Mouse (Mus musculus) liver, embryonic 12.5 days (tissue): ENCODE data around the gene Elovl3. TPM values are rescaled to one million over a fixed set of nuclear protein-coding genes. Genes with fewer than 3 reads are reported as not detected.

ENCODE experiments used
- ATAC-seq: fragments of 200-750 bp; cut with Nextera tagmentation; 2 replicates; pipeline ENCODE4 v1.8.0; 2017; ENCODE audit warnings: moderate number of reproducible peaks, mild to moderate bottlenecking, moderate library complexity
- H3K27ac ChIP-seq: fragments of 300-500 bp; sonication (generic); 2 replicates; pipeline ENCODE4 v1.5.1; 2016; ENCODE audit warnings: mild to moderate bottlenecking
- H3K27me3 ChIP-seq: fragments of 300-500 bp; sonication (generic); replicated peaks from 2 replicates; pipeline ENCODE4 v1.6.1; 2016; ENCODE audit warnings: mild to moderate bottlenecking, moderate library complexity
- H3K36me3 ChIP-seq: fragments of 300-500 bp; sonication (generic); 2 replicates; pipeline ENCODE4 v1.6.1; 2016; ENCODE audit warnings: mild to moderate bottlenecking, moderate library complexity
- H3K4me1 ChIP-seq: fragments of 300-500 bp; sonication (generic); 2 replicates; pipeline ENCODE4 v1.6.1; 2016
- H3K4me2 ChIP-seq: fragments of 300-500 bp; sonication (generic); 2 replicates; pipeline ENCODE4 v1.6.1; 2016; ENCODE audit warnings: mild to moderate bottlenecking, moderate library complexity
- H3K4me3 ChIP-seq: fragments of 300-500 bp; sonication (generic); 2 replicates; pipeline ENCODE4 v1.5.1; 2016; ENCODE audit warnings: mild to moderate bottlenecking, moderate library complexity
- H3K9ac ChIP-seq: fragments of 300-500 bp; sonication (generic); 2 replicates; pipeline ENCODE4 v1.6.1; 2016; ENCODE audit warnings: mild to moderate bottlenecking, moderate library complexity
- H3K9me3 ChIP-seq: fragments of 300-500 bp; sonication (generic); replicated peaks from 2 replicates; pipeline ENCODE4 v1.6.1; 2016; ENCODE audit warnings: mild to moderate bottlenecking, moderate library complexity
- WGBS: fragments of 180-500 bp; shearing (Covaris S2); methylation state at CpG from one replicate; pipeline ENCODE4 v1.1.7; 2016; ENCODE audit not compliant: insufficient replicate concordance; 5-methylcytosine and 5-hydroxymethylcytosine counted together
- polyA plus RNA-seq: library from polyadenylated mRNA; unstranded; fragments of >200 nt; fragmentation: Nextera tagmentation; extraction: Ambion mirVana; gene quantifications from 2 replicates; pipeline ENCODE4 v1.2.1, GENCODE M21; 2016

Elovl3 gene
- polyA plus RNA-seq: not detected in 2 replicates

DNA sequence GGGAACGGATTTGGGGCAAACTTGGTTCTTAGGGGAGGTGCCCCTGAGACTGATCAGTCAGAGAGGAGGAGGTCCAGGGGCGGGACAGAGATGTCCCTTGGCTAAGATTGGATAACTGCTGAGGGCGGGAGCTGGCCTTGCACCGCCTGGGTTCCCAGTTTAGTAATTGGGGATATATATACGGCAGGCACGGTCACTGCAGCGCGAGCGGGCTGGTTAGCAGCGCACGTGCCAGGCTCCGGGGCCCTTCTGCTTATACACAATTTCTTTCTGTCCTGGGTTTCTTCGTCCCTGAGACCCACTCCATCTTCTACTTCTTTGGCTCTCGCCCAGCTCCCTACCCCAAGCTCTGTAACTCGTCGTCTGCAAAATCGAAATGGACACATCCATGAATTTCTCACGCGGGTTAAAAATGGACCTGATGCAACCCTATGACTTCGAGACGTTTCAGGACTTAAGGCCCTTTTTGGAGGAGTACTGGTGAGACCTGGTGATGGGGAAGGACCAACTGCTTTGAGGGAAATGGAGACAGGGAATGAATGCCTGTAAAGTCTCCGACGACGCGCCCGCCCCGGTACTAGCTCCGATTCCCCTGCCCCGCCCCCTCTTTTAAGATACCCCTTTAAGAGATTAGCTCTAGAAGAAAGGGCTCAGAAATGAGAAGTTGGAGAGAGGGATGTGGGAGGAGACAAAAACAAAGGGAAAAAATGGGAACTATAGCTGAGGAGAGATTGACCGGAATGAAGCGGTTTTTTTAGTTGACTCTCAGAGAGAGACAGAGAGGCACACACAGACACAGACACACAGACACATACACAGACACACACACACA lies at the start of gene Elovl3:
Gene Elovl3 (plus strand): TSS at position 204 of the 832 bp plus-strand sequence.
- 3% methylated on average over 31 of the region's 31 CpGs for WGBS
- Histone ChIP-seq H3K9ac (no peak within 1 kb of the TSS), H3K9me3 (no peaks in the 10 kb centered on the region), H3K4me2 (peak within 1 kb of the TSS; percentile 56), H3K36me3 (no peaks in the 10 kb centered on the region), H3K4me3 (peak within 1 kb of the TSS; percentile 18), H3K4me1 (peaks cover 25% of the 10 kb centered on the region), H3K27ac (no peak within 1 kb of the TSS), H3K27me3 (peaks cover 89% of the 10 kb centered on the region)
- ATAC-seq: peak; percentile 61

DNA sequence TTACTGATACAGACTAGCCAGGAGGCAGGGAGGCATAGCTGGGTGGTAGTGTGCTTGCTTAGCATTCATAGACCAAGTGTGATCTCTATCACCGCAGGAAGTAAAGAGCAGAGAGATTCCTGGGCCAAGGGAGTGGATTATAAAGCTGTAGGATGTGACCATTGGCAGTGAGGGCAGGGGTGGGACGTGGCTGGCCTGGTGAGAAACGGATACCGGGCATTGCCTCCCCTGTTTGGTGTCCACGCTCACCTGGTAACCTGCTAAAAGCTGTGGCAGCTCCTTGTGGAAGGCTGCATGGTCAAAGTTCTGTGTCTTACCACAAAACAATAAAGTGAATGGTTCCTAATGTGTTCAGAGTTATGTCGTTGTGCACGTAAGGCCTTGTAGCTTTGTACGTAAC lies 46.5 kb upstream of the Elovl3 start:
- Histone ChIP-seq H3K9me3 (no peaks in the 10 kb centered on the region), H3K27me3 (no peaks in the 10 kb centered on the region), H3K9ac (no peak overlapping the region), H3K36me3 (peaks cover 60% of the 10 kb centered on the region), H3K4me1 (no peaks in the 10 kb centered on the region), H3K27ac (no peak overlapping the region), H3K4me2 (no peak overlapping the region), H3K4me3 (no peak overlapping the region)
- WGBS: 83% methylated on average over 8 of the region's 8 CpGs
- no peak for ATAC-seq

- H3K9ac ChIP-seq: no peak overlapping the region
- ATAC-seq: 0 out of 2 replicates have a peak, but pooled peaks have one; percentile 27
- H3K27me3 ChIP-seq: no peaks in the 10 kb centered on the region
- H3K4me2 ChIP-seq: no peak overlapping the region
- H3K4me3 ChIP-seq: no peak overlapping the region
- WGBS: 35% methylated on average over 3 of the region's 3 CpGs
- H3K27ac ChIP-seq: no peak overlapping the region
- H3K4me1 ChIP-seq: no peaks in the 10 kb centered on the region
- no peaks in the 10 kb centered on the region for H3K9me3 ChIP-seq
- peaks cover 49% of the 10 kb centered on the region for H3K36me3 ChIP-seq
Measured at GRCm38 (mm10) chr19:46086337-46086736, 45.4 kb upstream of the Elovl3 start.

- no peak overlapping the region for H3K9ac ChIP-seq
- ATAC-seq: no peak
- WGBS: 77% methylated on average over 7 of the region's 7 CpGs
- H3K36me3 ChIP-seq: peaks cover 33% of the 10 kb centered on the region
- H3K27me3 ChIP-seq: 0 out of 2 replicates have a peak, but pooled peaks cover 8% of the 10 kb centered on the region
- no peaks in the 10 kb centered on the region for H3K4me1 ChIP-seq
- H3K9me3 ChIP-seq: no peaks in the 10 kb centered on the region
- H3K27ac ChIP-seq: no peak overlapping the region
- no peak overlapping the region for H3K4me2 ChIP-seq
- H3K4me3 ChIP-seq: no peak overlapping the region
Measured at GRCm38 (mm10) chr19:46087871-46088270, 43.8 kb upstream of the Elovl3 start.

DNA sequence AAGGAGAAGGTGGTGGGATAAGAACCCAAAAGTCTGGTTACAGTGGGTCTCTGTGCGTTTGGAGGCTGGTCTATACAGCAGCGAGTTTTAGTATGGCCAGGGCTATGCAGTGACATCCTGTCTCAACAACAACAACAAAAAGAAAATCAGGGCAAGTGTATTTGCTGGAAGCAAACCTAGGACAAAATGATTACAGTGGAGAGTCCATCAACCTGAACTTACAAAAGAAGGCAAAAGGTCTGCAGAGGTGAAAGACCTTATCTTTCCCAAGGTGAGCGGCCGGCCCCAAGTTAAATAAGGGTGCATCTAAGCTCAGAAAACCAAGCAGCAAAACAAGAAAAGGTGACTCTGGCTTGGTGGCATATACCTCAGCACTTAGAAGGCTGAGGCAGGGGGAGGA lies 40.1 kb upstream of the Elovl3 start:
- no peak for ATAC-seq
- no peak overlapping the region for H3K4me2 ChIP-seq
- H3K9me3 ChIP-seq: 0 out of 2 replicates have a peak, but pooled peaks cover 4% of the 10 kb centered on the region

GRCm38 (mm10) chr19:46094144-46094543 lies 37.6 kb upstream of the Elovl3 start:
- WGBS: 78% methylated on average over 2 of the region's 2 CpGs
- no peak overlapping the region for H3K9ac ChIP-seq
- H3K36me3 ChIP-seq: no peaks in the 10 kb centered on the region
- no peak overlapping the region for H3K4me2 ChIP-seq
- H3K4me1 ChIP-seq: no peaks in the 10 kb centered on the region
- no peak overlapping the region for H3K4me3 ChIP-seq
- no peak for ATAC-seq
- H3K27ac ChIP-seq: no peak overlapping the region
- H3K9me3 ChIP-seq: 0 out of 2 replicates have a peak, but pooled peaks cover 4% of the 10 kb centered on the region
- 0 out of 2 replicates have a peak, but pooled peaks cover 8% of the 10 kb centered on the region for H3K27me3 ChIP-seq

More for the DNA sequence above, 40.1 kb upstream of the Elovl3 start:
- no peak overlapping the region for H3K9ac ChIP-seq
- no peak overlapping the region for H3K27ac ChIP-seq
- no peaks in the 10 kb centered on the region for H3K36me3 ChIP-seq
- H3K4me1 ChIP-seq: no peaks in the 10 kb centered on the region
- H3K4me3 ChIP-seq: no peak overlapping the region
- WGBS: 80% methylated on average over 4 of the region's 4 CpGs
- H3K27me3 ChIP-seq: 0 out of 2 replicates have a peak, but pooled peaks cover 8% of the 10 kb centered on the region

GRCm38 (mm10) chr19:46095291-46095690 lies 36.4 kb upstream of the Elovl3 start:
- 73% methylated on average over 4 of the region's 4 CpGs for WGBS
- H3K36me3 ChIP-seq: no peaks in the 10 kb centered on the region
- no peak overlapping the region for H3K27ac ChIP-seq
- 0 out of 2 replicates have a peak, but pooled peaks cover 4% of the 10 kb centered on the region for H3K9me3 ChIP-seq
- no peaks in the 10 kb centered on the region for H3K4me1 ChIP-seq
- H3K4me3 ChIP-seq: no peak overlapping the region
- H3K27me3 ChIP-seq: 0 out of 2 replicates have a peak, but pooled peaks cover 8% of the 10 kb centered on the region
- H3K9ac ChIP-seq: no peak overlapping the region
- no peak for ATAC-seq
- H3K4me2 ChIP-seq: no peak overlapping the region

- ATAC-seq: no peak
- Histone ChIP-seq H3K36me3 (no peaks in the 10 kb centered on the region), H3K27ac (no peak overlapping the region), H3K4me2 (no peak overlapping the region), H3K4me3 (no peak overlapping the region), H3K9ac (no peak overlapping the region), H3K4me1 (no peaks in the 10 kb centered on the region), H3K27me3 (0 out of 2 replicates have a peak, but pooled peaks cover 8% of the 10 kb centered on the region), H3K9me3 (0 out of 2 replicates have a peak, but pooled peaks cover 4% of the 10 kb centered on the region)
- 71% methylated on average over 5 of the region's 5 CpGs for WGBS
Measured at GRCm38 (mm10) chr19:46096396-46096795, 35.3 kb upstream of the Elovl3 start.

- Histone ChIP-seq H3K4me1 (no peaks in the 10 kb centered on the region), H3K27me3 (no peaks in the 10 kb centered on the region), H3K27ac (no peak overlapping the region), H3K9me3 (no peaks in the 10 kb centered on the region), H3K36me3 (no peaks in the 10 kb centered on the region), H3K4me2 (no peak overlapping the region), H3K4me3 (no peak overlapping the region), H3K9ac (no peak overlapping the region)
- WGBS: 75% methylated on average over 3 of the region's 3 CpGs
- ATAC-seq: no peak
Measured at GRCm38 (mm10) chr19:46099561-46099960, 32.1 kb upstream of the Elovl3 start.

DNA sequence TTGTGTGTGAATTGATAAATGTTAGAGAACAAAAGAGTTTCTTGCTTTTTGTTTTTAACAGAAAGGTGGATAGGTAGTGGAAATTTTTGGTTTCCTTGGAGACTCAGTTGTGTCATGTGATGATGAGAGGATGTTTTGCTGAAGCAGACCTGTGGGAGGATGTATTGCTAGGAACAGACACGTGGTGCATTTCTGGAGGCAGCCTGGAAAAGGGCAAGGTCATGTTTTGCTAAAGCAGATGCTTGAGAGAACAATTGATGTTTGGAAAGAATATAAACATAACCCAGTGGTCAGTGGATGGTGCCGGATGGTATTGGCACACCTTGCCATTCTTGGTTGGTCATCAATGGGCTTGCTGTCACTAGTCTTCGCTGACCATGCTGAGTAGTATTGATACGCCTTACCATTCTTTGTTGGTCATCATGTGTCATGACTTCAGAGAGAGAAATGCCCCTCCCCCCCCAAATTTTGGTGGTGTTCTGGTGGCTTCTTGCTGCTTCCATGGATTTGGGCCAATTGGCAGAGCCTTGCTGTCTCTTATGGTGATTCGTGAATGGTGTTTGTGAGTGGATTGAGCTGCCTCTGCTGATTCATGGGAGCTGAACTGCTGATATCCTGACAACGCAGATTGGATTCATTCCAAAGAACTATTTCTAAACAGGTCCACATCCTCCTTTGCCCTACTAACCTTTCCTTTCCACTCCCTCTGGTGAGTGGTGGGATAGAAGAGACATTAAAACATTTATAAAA lies 28.1 kb upstream of the Elovl3 start:
- no peak overlapping the region for H3K4me3 ChIP-seq
- H3K9me3 ChIP-seq: no peaks in the 10 kb centered on the region
- WGBS: 78% methylated on average over 6 of the region's 6 CpGs
- no peaks in the 10 kb centered on the region for H3K4me1 ChIP-seq
- no peak overlapping the region for H3K9ac ChIP-seq
- H3K4me2 ChIP-seq: no peak overlapping the region
- no peaks in the 10 kb centered on the region for H3K36me3 ChIP-seq
- H3K27ac ChIP-seq: no peak overlapping the region
- H3K27me3 ChIP-seq: no peaks in the 10 kb centered on the region
- ATAC-seq: no peak

DNA sequence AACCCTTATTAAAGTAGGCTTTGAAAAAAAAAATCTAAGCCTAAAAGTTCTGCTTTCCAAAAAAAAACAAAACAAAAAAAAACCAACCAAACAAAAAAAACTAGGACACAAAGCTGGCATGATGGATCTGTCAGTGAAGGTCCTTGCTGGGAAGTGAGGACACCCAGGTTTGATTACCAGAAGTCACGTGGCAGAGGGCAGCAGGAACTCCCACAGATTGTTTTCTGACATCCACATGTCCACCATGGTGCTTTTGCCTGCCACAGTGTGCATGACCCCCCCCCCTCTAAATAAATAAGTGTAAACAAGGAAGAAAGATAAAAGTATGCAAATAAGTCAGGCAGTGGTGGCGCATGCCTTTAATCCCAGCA lies 27.5 kb upstream of the Elovl3 start:
- Histone ChIP-seq H3K36me3 (no peaks in the 10 kb centered on the region), H3K27ac (no peak overlapping the region), H3K9ac (no peak overlapping the region), H3K9me3 (no peaks in the 10 kb centered on the region), H3K4me2 (no peak overlapping the region), H3K4me1 (no peaks in the 10 kb centered on the region), H3K27me3 (no peaks in the 10 kb centered on the region), H3K4me3 (no peak overlapping the region)
- 63% methylated on average over 2 of the region's 2 CpGs for WGBS
- no peak for ATAC-seq

DNA sequence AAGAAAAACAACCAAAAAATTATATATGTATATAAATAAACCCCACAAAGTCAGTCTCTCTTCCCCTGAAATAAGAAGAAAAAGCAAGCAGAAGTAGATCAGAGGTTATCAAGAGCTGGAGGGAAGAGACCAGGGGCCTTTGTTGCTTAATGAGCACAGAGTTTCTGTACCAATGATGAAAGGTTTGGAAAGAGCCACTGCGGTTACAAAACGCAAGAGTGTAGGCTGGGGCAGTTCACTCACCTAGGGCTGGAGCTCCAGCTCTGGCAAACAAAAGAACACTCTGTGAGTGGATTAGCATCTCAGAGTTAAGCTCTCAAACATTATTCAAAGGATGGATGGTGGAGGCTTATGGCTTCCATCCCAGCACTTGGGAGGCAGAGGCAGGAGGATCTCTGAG lies 21.5 kb upstream of the Elovl3 start:
- no peak overlapping the region for H3K4me3 ChIP-seq
- no peak overlapping the region for H3K9ac ChIP-seq
- no peaks in the 10 kb centered on the region for H3K9me3 ChIP-seq
- H3K4me2 ChIP-seq: no peak overlapping the region
- H3K27me3 ChIP-seq: no peaks in the 10 kb centered on the region
- no peaks in the 10 kb centered on the region for H3K36me3 ChIP-seq
- 66% methylated on average over 2 of the region's 2 CpGs for WGBS
- no peak for ATAC-seq
- H3K4me1 ChIP-seq: peaks cover 5% of the 10 kb centered on the region; the same call in 1 of the 2 replicates
- H3K27ac ChIP-seq: no peak overlapping the region
